Mouse (Mus musculus) thymus, postnatal 25 days (tissue): ENCODE data around the gene Dnal4.
"Not testable (repeated sequence)": the region's sequence is repeated elsewhere in the genome, so short reads cannot be mapped to it uniquely, and the experiment has no call there.

Experiments
- DNase-seq: peaks from one replicate; pipeline ENCODE4 v3.0.0; 2022

Dnal4 gene

GRCm38 (mm10) chr15:79777749-79778148 is at the start of gene Dnal4:
Gene Dnal4 (minus strand): TSS chr15:79777849.
- no peak for DNase-seq

- no peak for DNase-seq
Measured at GRCm38 (mm10) chr15:79827061-79827777, 49.6 kb upstream of the Dnal4 start.

- no peak for DNase-seq
Measured at GRCm38 (mm10) chr15:79826221-79826935, 48.7 kb upstream of the Dnal4 start.

GRCm38 (mm10) chr15:79825146-79825825 is 47.6 kb upstream of the Dnal4 start:
- DNase-seq: no peak

- no peak for DNase-seq
Measured at GRCm38 (mm10) chr15:79823588-79824280, 46.1 kb upstream of the Dnal4 start.

GRCm38 (mm10) chr15:79822265-79823199 is 44.9 kb upstream of the Dnal4 start:
- DNase-seq: no peak

GRCm38 (mm10) chr15:79818325-79818724 is 40.7 kb upstream of the Dnal4 start:
- no peak for DNase-seq

- no peak for DNase-seq
Measured at GRCm38 (mm10) chr15:79813666-79814258, 36.1 kb upstream of the Dnal4 start.

GRCm38 (mm10) chr15:79812840-79813239 is 35.2 kb upstream of the Dnal4 start:
- DNase-seq: not testable (repeated sequence)

- DNase-seq: no peak
Measured at GRCm38 (mm10) chr15:79810997-79811396, 33.3 kb upstream of the Dnal4 start.

- DNase-seq: no peak
Measured at GRCm38 (mm10) chr15:79810061-79810460, 32.4 kb upstream of the Dnal4 start.

GRCm38 (mm10) chr15:79808658-79809057 is 31.0 kb upstream of the Dnal4 start:
- DNase-seq: no peak

GRCm38 (mm10) chr15:79808114-79808513 is 30.5 kb upstream of the Dnal4 start:
- peak; percentile 56 for DNase-seq

GRCm38 (mm10) chr15:79807050-79807449 is 29.4 kb upstream of the Dnal4 start:
- no peak for DNase-seq

- DNase-seq: no peak
Measured at GRCm38 (mm10) chr15:79805246-79805645, 27.6 kb upstream of the Dnal4 start.

GRCm38 (mm10) chr15:79804352-79805071 is 26.9 kb upstream of the Dnal4 start, which contains the start of gene Nptxr:
Gene Nptxr (minus strand): TSS chr15:79804766.
- no peak for DNase-seq

GRCm38 (mm10) chr15:79803533-79804351 is 26.1 kb upstream of the Dnal4 start:
- DNase-seq: peak; percentile 22

- DNase-seq: no peak
Measured at GRCm38 (mm10) chr15:79802304-79802703, 24.7 kb upstream of the Dnal4 start.

GRCm38 (mm10) chr15:79801646-79802045 is 24.0 kb upstream of the Dnal4 start:
- no peak for DNase-seq

GRCm38 (mm10) chr15:79800701-79801100 is 23.1 kb upstream of the Dnal4 start:
- no peak for DNase-seq
